Mouse (Mus musculus) lung, postnatal 0 days (tissue): ENCODE measurements at regions not wholly inside any gene's neighbourhood (a gene's known extent, or its start where the extent isn't known, plus 50 kb on each side); places are given as distances from the start of the nearest gene placed in this dataset.

Source experiments
- CTCF ChIP-seq: IDR thresholded peaks from 2 replicates; pipeline ENCODE4 v1.5.1; 2016; ENCODE audit warnings: antibody characterized with exemption, mild to moderate bottlenecking
- EP300 ChIP-seq: IDR thresholded peaks from 2 replicates; pipeline ENCODE4 v1.6.1; 2016; ENCODE audit warnings: antibody characterized with exemption, mild to moderate bottlenecking, control low read depth

DNA sequence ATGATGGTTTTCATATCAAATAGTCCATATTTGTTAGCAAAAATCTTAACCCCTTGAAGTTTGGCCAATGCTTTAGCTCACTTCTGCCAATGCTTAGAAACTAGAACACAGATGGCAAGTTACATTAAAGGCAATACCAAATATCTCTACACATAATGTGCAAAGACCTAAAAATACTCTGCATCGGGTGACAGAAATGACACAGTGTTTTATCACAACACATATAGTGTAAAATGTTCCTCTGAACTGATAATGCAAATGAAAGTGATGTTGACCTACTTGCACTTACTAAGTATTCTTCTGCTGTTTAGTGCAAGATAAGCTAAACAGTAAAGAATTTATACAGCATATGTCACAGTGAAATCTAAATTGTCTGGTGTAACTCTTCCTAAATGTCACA is 55.1 kb upstream of the Fbxl4 start:
- TF ChIP-seq CTCF (no peak), EP300 (no peak)
